Mouse (Mus musculus): Measurements from ENCODE around the gene Insl3. TPM values are rescaled to one million over a fixed set of nuclear protein-coding genes. Genes with fewer than 3 reads are reported as not detected.
"Not testable (repeated sequence)": the region's sequence is repeated elsewhere in the genome, so short reads cannot be mapped to it uniquely, and the experiment has no call there.

Gene Insl3
- total RNA-seq, 2 experiments from 2014 or later, result 1.2 to 4.7 TPM

- H3K4me3 ChIP-seq; DNase-seq (ENCODE audit: extremely low spot score in 1 of 2, low spot score in 2 of 2); H3K27ac ChIP-seq; intact Hi-C loops (cut with DNase I): not testable (repeated sequence)
- TF ChIP-seq CTCF (IDR thresholded peaks at IDR 0.05), result peak; percentile 36
Observed at GRCm38 (mm10) chr8:71695456-71695855, 6.4 kb downstream of the Insl3 start.

- H3K4me3 ChIP-seq, result peak overlapping the region; percentile 23
- TF ChIP-seq CTCF (IDR thresholded peaks at IDR 0.05), result no peak
- H3K27ac ChIP-seq, result no peak overlapping the region
- no peak for DNase-seq (ENCODE audit: extremely low spot score in 1 of 2, low spot score in 2 of 2)
- intact Hi-C loops (cut with DNase I), result no loop called here
Observed at GRCm38 (mm10) chr8:71700493-71701269, 11.7 kb downstream of the Insl3 start.

GRCm38 (mm10) chr8:71701414-71702086 is 12.5 kb downstream of the Insl3 start, which contains the start of gene B3gnt3:
TSS of gene B3gnt3 (minus strand) at chr8:71701789.
- intact Hi-C loops (cut with DNase I), result no loop called here
- Histone ChIP-seq H3K27ac (no peak within 1 kb of the TSS), H3K4me3 (peak within 1 kb of the TSS; percentile 23)
- no peak for TF ChIP-seq CTCF (IDR thresholded peaks at IDR 0.05)
- DNase-seq (ENCODE audit: extremely low spot score in 1 of 2, low spot score in 2 of 2), result no peak

DNA sequence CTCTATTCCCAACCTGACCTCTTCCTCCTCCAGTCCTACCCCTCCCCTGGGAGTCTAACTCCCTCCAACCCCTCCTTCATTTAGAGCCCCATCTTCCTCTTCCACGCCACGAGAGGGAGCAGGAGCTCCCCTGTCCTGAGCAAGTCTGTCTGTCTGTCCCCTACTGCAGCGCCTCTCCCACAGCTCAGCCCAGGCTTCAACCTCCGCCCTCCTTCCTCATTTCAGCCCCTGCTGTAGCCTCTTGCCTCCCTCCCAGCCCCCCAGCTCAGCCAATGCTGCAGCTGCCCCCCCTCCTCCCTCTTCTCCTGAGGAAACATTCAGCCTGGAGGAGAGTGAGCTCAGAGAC is 13.0 kb downstream of the Insl3 start:
- no peak for DNase-seq (ENCODE audit: extremely low spot score in 1 of 2, low spot score in 2 of 2)
- TF ChIP-seq CTCF (IDR thresholded peaks at IDR 0.05), result peak; percentile 25
- no peak overlapping the region for H3K27ac ChIP-seq
- H3K4me3 ChIP-seq, result no peak overlapping the region
- intact Hi-C loops (cut with DNase I), result no loop called here

- Histone ChIP-seq H3K4me3 (no peak overlapping the region), H3K27ac (no peak overlapping the region)
- intact Hi-C loops (cut with DNase I), result no loop called here
- no peak for TF ChIP-seq CTCF (IDR thresholded peaks at IDR 0.05)
- DNase-seq (ENCODE audit: extremely low spot score in 1 of 2, low spot score in 2 of 2), result no peak
Observed at GRCm38 (mm10) chr8:71702923-71703322, 13.9 kb downstream of the Insl3 start.

DNA sequence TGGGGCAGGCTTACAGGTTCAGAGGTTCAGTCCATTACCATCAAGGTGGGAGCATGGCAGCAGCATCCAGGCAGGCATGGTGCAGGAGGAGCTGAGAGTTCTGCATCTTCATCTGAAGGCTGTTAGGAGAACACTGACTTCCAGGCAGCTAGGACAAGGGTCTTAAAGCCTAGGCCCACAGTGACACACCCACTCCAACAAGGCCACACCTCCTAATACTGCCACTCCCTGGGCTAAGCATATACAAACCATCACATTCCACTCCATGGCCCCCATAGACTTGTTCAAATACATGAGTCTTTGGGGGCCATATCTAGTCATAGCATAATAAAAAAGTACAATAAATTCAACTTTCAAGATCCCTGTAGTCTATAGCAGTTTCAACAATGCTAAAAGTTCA is 14.4 kb downstream of the Insl3 start:
- intact Hi-C loops (cut with DNase I); H3K27ac ChIP-seq; DNase-seq (ENCODE audit: extremely low spot score in 1 of 2, low spot score in 2 of 2); H3K4me3 ChIP-seq: not testable (repeated sequence)

DNA sequence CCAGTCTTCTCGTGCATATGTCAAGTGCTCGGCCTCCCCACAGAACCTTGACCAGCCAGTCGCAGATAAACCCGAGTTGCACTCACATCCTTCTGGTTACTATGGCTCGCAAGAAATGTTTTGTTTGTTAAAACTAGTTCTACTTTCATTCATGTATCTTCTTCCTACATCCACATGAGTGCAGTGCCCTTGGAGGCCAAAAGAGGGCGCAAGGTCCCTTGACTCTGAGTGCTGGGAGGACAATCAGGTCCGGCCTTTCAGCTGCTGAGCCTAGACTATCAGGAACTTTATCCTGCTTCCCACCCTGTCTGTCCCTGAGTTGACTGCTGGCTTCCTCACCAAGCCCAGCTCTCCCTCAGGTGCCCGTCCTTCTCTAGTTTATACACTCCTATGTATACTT is 18.9 kb downstream of the Insl3 start:
- DNase-seq (ENCODE audit: extremely low spot score in 1 of 2, low spot score in 2 of 2), result no peak
- peak; percentile 72 for TF ChIP-seq CTCF (IDR thresholded peaks at IDR 0.05)
- Histone ChIP-seq H3K27ac (no peak overlapping the region), H3K4me3 (no peak overlapping the region)
- intact Hi-C loops (cut with DNase I), result no loop called here

GRCm38 (mm10) chr8:71709134-71709799 is 20.3 kb downstream of the Insl3 start:
- DNase-seq (ENCODE audit: extremely low spot score in 1 of 2, low spot score in 2 of 2), result no peak
- TF ChIP-seq CTCF (IDR thresholded peaks at IDR 0.05), result no peak
- intact Hi-C loops (cut with DNase I), result loop anchor here (1.0 kb wide), 1 partner anchor 22 kb away; no protein-coding TSS in a partner anchor
- Histone ChIP-seq H3K4me3 (no peak overlapping the region), H3K27ac (peak overlapping the region; percentile 79)

- Histone ChIP-seq H3K4me3 (no peak overlapping the region), H3K27ac (peak overlapping the region; percentile 79)
- TF ChIP-seq CTCF (IDR thresholded peaks at IDR 0.05), result peak; percentile 81
- intact Hi-C loops (cut with DNase I), result loop anchor here (1.0 kb wide), 1 partner anchor 21 kb away; no protein-coding TSS in a partner anchor
- peak; percentile 86 to 91 for DNase-seq (ENCODE audit: extremely low spot score in 1 of 2, low spot score in 2 of 2)
Observed at GRCm38 (mm10) chr8:71709800-71710446, 20.9 kb downstream of the Insl3 start.

GRCm38 (mm10) chr8:71711574-71711973 is 22.6 kb downstream of the Insl3 start:
- TF ChIP-seq CTCF (IDR thresholded peaks at IDR 0.05), result no peak
- intact Hi-C loops (cut with DNase I), result no loop called here
- peak overlapping the region; percentile 64 for H3K27ac ChIP-seq
- no peak for DNase-seq (ENCODE audit: extremely low spot score in 1 of 2, low spot score in 2 of 2)
- no peak overlapping the region for H3K4me3 ChIP-seq

- no peak for TF ChIP-seq CTCF (IDR thresholded peaks at IDR 0.05)
- DNase-seq (ENCODE audit: extremely low spot score in 1 of 2, low spot score in 2 of 2), result no peak
- H3K27ac ChIP-seq, result peak overlapping the region; percentile 40; the same call in 1 of the 2 replicates
- intact Hi-C loops (cut with DNase I), result no loop called here
- H3K4me3 ChIP-seq, result no peak overlapping the region
Observed at GRCm38 (mm10) chr8:71715531-71715930, 26.5 kb downstream of the Insl3 start.
